Mouse (Mus musculus): ENCODE data around the gene Tm2d1. TPM values are rescaled to one million over a fixed set of nuclear protein-coding genes. Genes with fewer than 3 reads are reported as not detected.

Gene Tm2d1
- total and polyA plus RNA-seq, 3 experiments = 14.9 to 25.7 TPM; not detected in 1

DNA sequence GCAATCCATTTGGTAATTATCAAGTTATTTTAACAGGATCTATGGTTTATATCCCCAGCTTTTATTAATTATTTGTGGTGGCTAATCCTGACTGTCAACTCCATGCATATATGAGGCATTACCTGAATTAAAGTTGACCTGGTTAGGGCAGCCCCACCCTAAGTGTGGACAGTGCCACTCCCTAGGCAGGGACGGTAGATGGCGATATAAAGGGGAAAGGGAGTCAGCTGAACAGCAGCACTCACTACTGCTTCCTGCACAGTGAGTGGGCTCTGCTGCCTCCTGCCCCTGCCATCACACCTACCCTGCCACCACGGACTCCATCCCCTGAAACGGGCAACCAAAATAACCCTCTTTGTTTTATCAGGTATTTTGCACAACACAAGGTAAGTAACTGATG is 7.7 kb downstream of the Tm2d1 start:
- no peak overlapping the region for H3K4me3 ChIP-seq (ENCODE audit: control insufficient read depth in 1 of 2, insufficient read depth in 1 of 2, low read depth in 2 of 2, low read length in 2 of 2)
- H3K27me3 ChIP-seq (ENCODE audit: control insufficient read depth in 1 of 2, insufficient read depth in 2 of 2, low read length in 2 of 2) = no peaks in the 10 kb centered on the region
- H3K36me3 ChIP-seq (ENCODE audit: control insufficient read depth in 1 of 2, insufficient read depth in 2 of 2, low read length in 2 of 2) = peaks cover 0 to 2% of the 10 kb centered on the region in 2 experiments; a peak in 1 of 4 replicates
- no peaks in the 10 kb centered on the region for H3K79me2 ChIP-seq (ENCODE audit: control insufficient read depth, insufficient read depth, low read length, poor library complexity)
- H3K27ac ChIP-seq (ENCODE audit: control insufficient read depth, low read depth, low read length) = no peak overlapping the region
- no peaks in the 10 kb centered on the region for H3K4me1 ChIP-seq (ENCODE audit: control insufficient read depth in 1 of 2, insufficient read depth in 2 of 2, low read length in 2 of 2)
- H3K9ac ChIP-seq (ENCODE audit: control insufficient read depth, low read depth, low read length, poor library complexity, severe bottlenecking) = no peak overlapping the region
- no peak for DNase-seq (ENCODE audit: low read depth, low spot score)
- H3K9me3 ChIP-seq (replicated peaks; ENCODE audit: insufficient read depth, low read length) = no peaks in the 10 kb centered on the region
- TF ChIP-seq MXI1 (IDR thresholded peaks at IDR 0.05; ENCODE audit: low read depth, low read length) (no peak), CTCF (IDR thresholded peaks at IDR 0.05 in 2 of 3, conservative IDR thresholded peaks at IDR 0.05 in 1 of 3; ENCODE audit: control insufficient read depth in 1 of 3, insufficient read depth in 1 of 3, low read depth in 2 of 3, low read length in 3 of 3, poor library complexity in 1 of 3, severe bottlenecking in 1 of 3) (peak in 1 of 3 experiments; percentile 3; a peak in 1 of 6 replicates)

DNA sequence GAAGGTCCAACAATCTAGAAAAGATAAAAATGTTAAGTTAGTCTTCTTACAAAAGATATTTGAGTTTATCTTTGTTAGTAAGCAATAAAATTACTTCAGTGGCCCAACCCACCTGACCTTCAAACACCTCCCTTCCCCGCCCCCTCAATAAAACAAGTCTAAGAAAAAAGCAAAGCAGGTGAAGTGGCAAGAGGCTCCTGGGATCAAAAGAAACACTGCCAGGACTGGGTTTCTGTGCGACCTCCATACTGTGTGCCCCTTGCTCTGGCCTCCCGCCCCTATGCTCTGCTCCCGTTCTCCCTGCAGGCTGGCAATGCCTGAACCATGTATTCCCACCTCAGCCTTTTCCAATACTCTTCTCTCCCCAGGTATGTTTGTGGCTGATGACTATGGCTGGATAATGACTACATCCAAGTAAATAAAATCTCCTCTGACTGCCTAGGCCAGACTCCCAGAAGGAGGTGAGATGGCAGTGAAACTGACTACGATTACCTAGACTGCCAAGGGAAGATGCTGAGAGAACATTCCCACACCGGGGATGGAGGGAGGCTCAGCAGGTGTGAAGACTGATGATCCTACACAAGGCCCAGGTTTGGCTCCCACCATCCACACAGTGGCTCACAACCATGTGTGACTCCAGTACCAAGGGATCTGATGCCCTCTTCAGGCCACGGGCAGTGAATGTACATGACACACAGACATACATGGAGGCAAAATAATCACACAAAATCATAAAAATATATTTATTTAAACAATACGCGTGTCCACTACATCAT is 24.9 kb downstream of the Tm2d1 start:
- Histone ChIP-seq H3K79me2 (ENCODE audit: control insufficient read depth, insufficient read depth, low read length, poor library complexity) (no peaks in the 10 kb centered on the region), H3K36me3 (ENCODE audit: control insufficient read depth in 1 of 2, insufficient read depth in 2 of 2, low read length in 2 of 2) (peaks cover 0 to 2% of the 10 kb centered on the region in 2 experiments; a peak in 1 of 4 replicates), H3K9me3 (replicated peaks; ENCODE audit: insufficient read depth, low read length) (no peaks in the 10 kb centered on the region), H3K27me3 (ENCODE audit: control insufficient read depth in 1 of 2, insufficient read depth in 2 of 2, low read length in 2 of 2) (no peaks in the 10 kb centered on the region), H3K4me1 (ENCODE audit: control insufficient read depth in 1 of 2, insufficient read depth in 2 of 2, low read length in 2 of 2) (no peaks in the 10 kb centered on the region), H3K27ac (ENCODE audit: control insufficient read depth, low read depth, low read length) (no peak overlapping the region), H3K9ac (ENCODE audit: control insufficient read depth, low read depth, low read length, poor library complexity, severe bottlenecking) (no peak overlapping the region), H3K4me3 (ENCODE audit: control insufficient read depth in 1 of 2, insufficient read depth in 1 of 2, low read depth in 2 of 2, low read length in 2 of 2) (no peak overlapping the region)
- DNase-seq (ENCODE audit: low read depth, low spot score) = no peak
- 0 out of 6 replicates have a peak, but pooled peaks of 1 of the 3 experiments have one; percentile 8 for TF ChIP-seq CTCF (IDR thresholded peaks at IDR 0.05 in 2 of 3, conservative IDR thresholded peaks at IDR 0.05 in 1 of 3; ENCODE audit: control insufficient read depth in 1 of 3, insufficient read depth in 1 of 3, low read depth in 2 of 3, low read length in 3 of 3, poor library complexity in 1 of 3, severe bottlenecking in 1 of 3)
- TF ChIP-seq USF2 (IDR thresholded peaks at IDR 0.05; ENCODE audit: borderline replicate concordance in 1 of 2, insufficient read depth in 1 of 2, low read depth in 1 of 2, low read length in 2 of 2) = no peak
- peak; percentile 7 for TF ChIP-seq RAD21 (IDR thresholded peaks at IDR 0.05; ENCODE audit: low read depth, low read length)
- TF ChIP-seq ZKSCAN1 (IDR thresholded peaks at IDR 0.05; ENCODE audit: low read depth, low read length) = no peak
- no peak for TF ChIP-seq POLR2AphosphoS2 (IDR thresholded peaks at IDR 0.05; ENCODE audit: low read length)
- TF ChIP-seq ZNF384 (IDR thresholded peaks at IDR 0.05; ENCODE audit: low read depth, low read length) = no peak
- TF ChIP-seq KAT2A (conservative IDR thresholded peaks at IDR 0.05; ENCODE audit: low read depth, low read length) = no peak
- no peak for TF ChIP-seq ETS1 (IDR thresholded peaks at IDR 0.05; ENCODE audit: low read depth, low read length)
- no peak for TF ChIP-seq MAX (IDR thresholded peaks at IDR 0.05; ENCODE audit: low read length)
- TF ChIP-seq GABPA (IDR thresholded peaks at IDR 0.05; ENCODE audit: low read depth, low read length) = no peak

DNA sequence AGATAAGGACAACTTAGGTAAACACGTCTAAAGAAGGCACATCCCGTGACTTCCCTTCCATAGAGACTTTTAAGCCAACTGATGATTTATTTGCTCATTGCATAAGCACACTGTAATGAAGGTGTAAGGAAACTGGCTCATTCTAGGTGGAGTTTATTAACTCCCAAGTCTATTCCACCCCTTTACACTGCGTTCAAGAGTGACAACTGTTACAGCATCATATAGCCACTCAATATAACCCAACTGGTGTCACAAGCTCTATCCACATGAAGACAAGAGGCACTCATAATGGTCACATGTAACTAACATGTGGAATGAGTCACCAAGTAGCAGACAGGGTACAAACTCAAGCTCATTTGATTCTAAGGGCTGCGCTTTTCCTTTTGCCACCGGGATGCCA is 34.5 kb downstream of the Tm2d1 start:
- Histone ChIP-seq H3K27me3 (ENCODE audit: control insufficient read depth in 1 of 2, insufficient read depth in 2 of 2, low read length in 2 of 2) (no peaks in the 10 kb centered on the region), H3K79me2 (ENCODE audit: control insufficient read depth, insufficient read depth, low read length, poor library complexity) (no peaks in the 10 kb centered on the region), H3K27ac (ENCODE audit: control insufficient read depth, low read depth, low read length) (no peak overlapping the region), H3K4me1 (ENCODE audit: control insufficient read depth in 1 of 2, insufficient read depth in 2 of 2, low read length in 2 of 2) (no peaks in the 10 kb centered on the region), H3K9ac (ENCODE audit: control insufficient read depth, low read depth, low read length, poor library complexity, severe bottlenecking) (no peak overlapping the region), H3K9me3 (replicated peaks; ENCODE audit: insufficient read depth, low read length) (no peaks in the 10 kb centered on the region), H3K4me3 (ENCODE audit: control insufficient read depth in 1 of 2, insufficient read depth in 1 of 2, low read depth in 2 of 2, low read length in 2 of 2) (no peak overlapping the region), H3K36me3 (ENCODE audit: control insufficient read depth in 1 of 2, insufficient read depth in 2 of 2, low read length in 2 of 2) (no peaks in the 10 kb centered on the region)
- TF ChIP-seq TBP (IDR thresholded peaks at IDR 0.05; ENCODE audit: low read depth, low read length) = no peak
- TF ChIP-seq MYB (IDR thresholded peaks at IDR 0.05; ENCODE audit: low read depth, low read length) = no peak
- TF ChIP-seq GABPA (IDR thresholded peaks at IDR 0.05; ENCODE audit: low read depth, low read length) = no peak
- no peak for TF ChIP-seq MAX (IDR thresholded peaks at IDR 0.05; ENCODE audit: low read length)
- no peak for DNase-seq (ENCODE audit: low read depth, low spot score)
